Mouse (Mus musculus): ENCODE measurements around the gene Aup1. TPM values are rescaled to one million over a fixed set of nuclear protein-coding genes. Genes with fewer than 3 reads are reported as not detected.

Gene Aup1
- total RNA-seq, 1 experiment = 152 TPM

GRCm38 (mm10) chr6:83024421-83024820, 29.9 kb upstream of the Aup1 start:
- H3K4me1 ChIP-seq (ENCODE audit: control insufficient read depth in 2 of 2, insufficient read depth in 2 of 2, low read length in 2 of 2, poor library complexity in 1 of 2) = no peaks in the 10 kb centered on the region
- in situ Hi-C loops (cut with MboI; ENCODE audit: low sequenced_read_pairs in 2 of 2, unreplicated experiment in 2 of 2) = no loop called here
- no peak overlapping the region for H3K4me3 ChIP-seq (ENCODE audit: insufficient read depth in 1 of 2, low read depth in 1 of 2, low read length in 2 of 2, poor library complexity in 1 of 2, severe bottlenecking in 1 of 2)
- H3K27ac ChIP-seq (ENCODE audit: insufficient read depth, low read depth, low read length, poor library complexity, severe bottlenecking) = no peak overlapping the region
- TF ChIP-seq ZC3H11A (IDR thresholded peaks at IDR 0.05; ENCODE audit: borderline replicate concordance, low read depth, low read length) = no peak
- no peak for TF ChIP-seq CHD2 (IDR thresholded peaks at IDR 0.05; ENCODE audit: low read depth, low read length)
- no peak for TF ChIP-seq ZNF384 (IDR thresholded peaks at IDR 0.05; ENCODE audit: low read depth, low read length)
- TF ChIP-seq MAFK (IDR thresholded peaks at IDR 0.05; ENCODE audit: insufficient read depth, low read depth, low read length) = no peak
- TF ChIP-seq HCFC1 (IDR thresholded peaks at IDR 0.05; ENCODE audit: borderline replicate concordance, insufficient read depth, low read length) = no peak
- no peak overlapping the region for H3K9ac ChIP-seq (ENCODE audit: insufficient read depth, low read depth, low read length, poor library complexity, severe bottlenecking)
- H3K9me3 ChIP-seq (ENCODE audit: control insufficient read depth, insufficient read depth, low read depth, low read length) = no peaks in the 10 kb centered on the region
- DNase-seq (ENCODE audit: low read depth, low spot score) = no peak
- H3K36me3 ChIP-seq (ENCODE audit: control insufficient read depth, insufficient read depth, low read length, poor library complexity, severe bottlenecking) = no peaks in the 10 kb centered on the region

- Histone ChIP-seq H3K9ac (ENCODE audit: insufficient read depth, low read depth, low read length, poor library complexity, severe bottlenecking) (no peak overlapping the region), H3K36me3 (ENCODE audit: control insufficient read depth, insufficient read depth, low read length, poor library complexity, severe bottlenecking) (no peaks in the 10 kb centered on the region), H3K4me1 (ENCODE audit: control insufficient read depth in 2 of 2, insufficient read depth in 2 of 2, low read length in 2 of 2, poor library complexity in 1 of 2) (no peaks in the 10 kb centered on the region), H3K9me3 (ENCODE audit: control insufficient read depth, insufficient read depth, low read depth, low read length) (no peaks in the 10 kb centered on the region), H3K4me3 (ENCODE audit: insufficient read depth in 1 of 2, low read depth in 1 of 2, low read length in 2 of 2, poor library complexity in 1 of 2, severe bottlenecking in 1 of 2) (no peak overlapping the region), H3K27ac (ENCODE audit: insufficient read depth, low read depth, low read length, poor library complexity, severe bottlenecking) (no peak overlapping the region)
- in situ Hi-C loops (cut with MboI; ENCODE audit: low sequenced_read_pairs in 2 of 2, unreplicated experiment in 2 of 2) = no loop called here
- TF ChIP-seq ZNF384 (IDR thresholded peaks at IDR 0.05; ENCODE audit: low read depth, low read length) = no peak
- no peak for TF ChIP-seq ZC3H11A (IDR thresholded peaks at IDR 0.05; ENCODE audit: borderline replicate concordance, low read depth, low read length)
- TF ChIP-seq CHD2 (IDR thresholded peaks at IDR 0.05; ENCODE audit: low read depth, low read length) = no peak
- TF ChIP-seq MAFK (IDR thresholded peaks at IDR 0.05; ENCODE audit: insufficient read depth, low read depth, low read length) = no peak
- TF ChIP-seq HCFC1 (IDR thresholded peaks at IDR 0.05; ENCODE audit: borderline replicate concordance, insufficient read depth, low read length) = no peak
- DNase-seq (ENCODE audit: low read depth, low spot score) = no peak
Measured at GRCm38 (mm10) chr6:83025221-83025620, 29.1 kb upstream of the Aup1 start.

- in situ Hi-C loops (cut with MboI; ENCODE audit: low sequenced_read_pairs in 2 of 2, unreplicated experiment in 2 of 2) = no loop called here
- H3K4me1 ChIP-seq (ENCODE audit: control insufficient read depth in 2 of 2, insufficient read depth in 2 of 2, low read length in 2 of 2, poor library complexity in 1 of 2) = peaks cover 0 to 7% of the 10 kb centered on the region in 2 experiments; a peak in 2 of 4 replicates
- H3K9ac ChIP-seq (ENCODE audit: insufficient read depth, low read depth, low read length, poor library complexity, severe bottlenecking) = no peak overlapping the region
- H3K36me3 ChIP-seq (ENCODE audit: control insufficient read depth, insufficient read depth, low read length, poor library complexity, severe bottlenecking) = no peaks in the 10 kb centered on the region
- no peak for TF ChIP-seq ZNF384 (IDR thresholded peaks at IDR 0.05; ENCODE audit: low read depth, low read length)
- TF ChIP-seq CHD2 (IDR thresholded peaks at IDR 0.05; ENCODE audit: low read depth, low read length) = no peak
- no peak for TF ChIP-seq ZC3H11A (IDR thresholded peaks at IDR 0.05; ENCODE audit: borderline replicate concordance, low read depth, low read length)
- TF ChIP-seq HCFC1 (IDR thresholded peaks at IDR 0.05; ENCODE audit: borderline replicate concordance, insufficient read depth, low read length) = no peak
- TF ChIP-seq MAFK (IDR thresholded peaks at IDR 0.05; ENCODE audit: insufficient read depth, low read depth, low read length) = no peak
- no peaks in the 10 kb centered on the region for H3K9me3 ChIP-seq (ENCODE audit: control insufficient read depth, insufficient read depth, low read depth, low read length)
- H3K4me3 ChIP-seq (ENCODE audit: insufficient read depth in 1 of 2, low read depth in 1 of 2, low read length in 2 of 2, poor library complexity in 1 of 2, severe bottlenecking in 1 of 2) = no peak overlapping the region
- H3K27ac ChIP-seq (ENCODE audit: insufficient read depth, low read depth, low read length, poor library complexity, severe bottlenecking) = no peak overlapping the region
- DNase-seq (ENCODE audit: low read depth, low spot score) = no peak
Measured at GRCm38 (mm10) chr6:83027293-83027692, 27.0 kb upstream of the Aup1 start.

- H3K4me1 ChIP-seq (ENCODE audit: control insufficient read depth in 2 of 2, insufficient read depth in 2 of 2, low read length in 2 of 2, poor library complexity in 1 of 2) = peaks cover 0 to 7% of the 10 kb centered on the region in 2 experiments; a peak in 2 of 4 replicates
- no peaks in the 10 kb centered on the region for H3K9me3 ChIP-seq (ENCODE audit: control insufficient read depth, insufficient read depth, low read depth, low read length)
- no peak for DNase-seq (ENCODE audit: low read depth, low spot score)
- in situ Hi-C loops (cut with MboI; ENCODE audit: low sequenced_read_pairs in 2 of 2, unreplicated experiment in 2 of 2) = no loop called here
- H3K4me3 ChIP-seq (ENCODE audit: insufficient read depth in 1 of 2, low read depth in 1 of 2, low read length in 2 of 2, poor library complexity in 1 of 2, severe bottlenecking in 1 of 2) = no peak overlapping the region
- TF ChIP-seq MAFK (IDR thresholded peaks at IDR 0.05; ENCODE audit: insufficient read depth, low read depth, low read length) (no peak), ZNF384 (IDR thresholded peaks at IDR 0.05; ENCODE audit: low read depth, low read length) (no peak), ZC3H11A (IDR thresholded peaks at IDR 0.05; ENCODE audit: borderline replicate concordance, low read depth, low read length) (no peak), HCFC1 (IDR thresholded peaks at IDR 0.05; ENCODE audit: borderline replicate concordance, insufficient read depth, low read length) (no peak), CHD2 (IDR thresholded peaks at IDR 0.05; ENCODE audit: low read depth, low read length) (no peak)
- no peak overlapping the region for H3K27ac ChIP-seq (ENCODE audit: insufficient read depth, low read depth, low read length, poor library complexity, severe bottlenecking)
- no peak overlapping the region for H3K9ac ChIP-seq (ENCODE audit: insufficient read depth, low read depth, low read length, poor library complexity, severe bottlenecking)
- H3K36me3 ChIP-seq (ENCODE audit: control insufficient read depth, insufficient read depth, low read length, poor library complexity, severe bottlenecking) = no peaks in the 10 kb centered on the region
Measured at GRCm38 (mm10) chr6:83027706-83028105, 26.6 kb upstream of the Aup1 start.

- H3K4me1 ChIP-seq (ENCODE audit: control insufficient read depth in 2 of 2, insufficient read depth in 2 of 2, low read length in 2 of 2, poor library complexity in 1 of 2) = peaks cover 0 to 11% of the 10 kb centered on the region in 2 experiments; a peak in 2 of 4 replicates
- no peak overlapping the region for H3K27ac ChIP-seq (ENCODE audit: insufficient read depth, low read depth, low read length, poor library complexity, severe bottlenecking)
- TF ChIP-seq CHD2 (IDR thresholded peaks at IDR 0.05; ENCODE audit: low read depth, low read length) = no peak
- TF ChIP-seq MAFK (IDR thresholded peaks at IDR 0.05; ENCODE audit: insufficient read depth, low read depth, low read length) = no peak
- TF ChIP-seq ZC3H11A (IDR thresholded peaks at IDR 0.05; ENCODE audit: borderline replicate concordance, low read depth, low read length) = no peak
- TF ChIP-seq ZNF384 (IDR thresholded peaks at IDR 0.05; ENCODE audit: low read depth, low read length) = no peak
- TF ChIP-seq HCFC1 (IDR thresholded peaks at IDR 0.05; ENCODE audit: borderline replicate concordance, insufficient read depth, low read length) = no peak
- no peaks in the 10 kb centered on the region for H3K36me3 ChIP-seq (ENCODE audit: control insufficient read depth, insufficient read depth, low read length, poor library complexity, severe bottlenecking)
- no peak overlapping the region for H3K9ac ChIP-seq (ENCODE audit: insufficient read depth, low read depth, low read length, poor library complexity, severe bottlenecking)
- no peak overlapping the region for H3K4me3 ChIP-seq (ENCODE audit: insufficient read depth in 1 of 2, low read depth in 1 of 2, low read length in 2 of 2, poor library complexity in 1 of 2, severe bottlenecking in 1 of 2)
- in situ Hi-C loops (cut with MboI; ENCODE audit: low sequenced_read_pairs in 2 of 2, unreplicated experiment in 2 of 2) = no loop called here
- DNase-seq (ENCODE audit: low read depth, low spot score) = no peak
- H3K9me3 ChIP-seq (ENCODE audit: control insufficient read depth, insufficient read depth, low read depth, low read length) = no peaks in the 10 kb centered on the region
Measured at GRCm38 (mm10) chr6:83029777-83030176, 24.5 kb upstream of the Aup1 start.
